ENCODE assay signal across 23 mouse cellular contexts in the genomic region with DNA sequence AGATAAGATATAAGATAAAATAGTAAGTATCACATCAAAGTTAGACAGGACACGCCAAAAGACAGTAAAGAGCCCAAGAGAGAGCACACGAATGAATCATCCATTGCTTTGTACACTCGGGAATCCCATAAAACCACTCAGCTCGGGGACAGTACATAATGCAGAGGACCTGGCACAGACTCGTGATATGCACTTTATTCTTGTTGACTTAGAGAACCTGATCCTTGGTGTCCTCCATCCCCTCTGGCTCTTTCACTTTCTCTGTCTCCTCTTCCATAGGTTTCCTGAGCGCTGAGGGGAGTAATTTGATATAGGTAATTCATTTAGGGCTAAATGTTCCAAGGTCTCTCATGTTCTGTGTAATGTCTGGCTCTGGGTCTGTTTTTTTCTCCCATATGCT.
DNase-seq lines count a peak whose midpoint lies in the region; ATAC-seq and TF ChIP-seq lines count a peak whose summit lies in the region.
"Had no signal": no experiment of that assay in that cellular context is flagged by ENCODE, and none has a peak within 500 bp of the region (broad histone marks: within the 10 kb centered on the region; RNA-seq: fewer than 3 reads in every experiment).

No protein-coding gene starts in this region.

- no peak overlapping the region for H3ac ChIP-seq in C2C12 (ENCODE audit: control insufficient read depth, insufficient read length, low read depth)

- H3K27me3 ChIP-seq in kidney, embryonic 15.5 days: no peaks in the 10 kb centered on the region
- no peaks in the 10 kb centered on the region for H3K27me3 ChIP-seq in C2C12 (ENCODE audit: control insufficient read depth, insufficient read depth, insufficient read length)
- H3K27me3 ChIP-seq in embryonic facial prominence, embryonic 14.5 days (replicated peaks; ENCODE audit: control insufficient read depth, insufficient read depth, low read length): no peaks in the 10 kb centered on the region
- no peaks in the 10 kb centered on the region for H3K27me3 ChIP-seq in forebrain, embryonic 15.5 days
- H3K27me3 ChIP-seq: embryonic facial prominence, embryonic 13.5 days; heart, embryonic 15.5 days; hindbrain, embryonic 13.5 days had no signal

- H3K27ac ChIP-seq in kidney, embryonic 15.5 days: no peak overlapping the region
- no peak overlapping the region for H3K27ac ChIP-seq in embryonic facial prominence, embryonic 14.5 days (replicated peaks; ENCODE audit: low read depth, low read length)
- H3K27ac ChIP-seq in forebrain, embryonic 15.5 days (replicated peaks): no peak overlapping the region
- H3K27ac ChIP-seq: embryonic facial prominence, embryonic 13.5 days; forebrain, embryonic 10.5 days; heart, embryonic 15.5 days; hindbrain, embryonic 13.5 days; hindbrain, postnatal 0 days had no signal

- no peak overlapping the region for H3K4me2 ChIP-seq in kidney, embryonic 15.5 days
- H3K4me2 ChIP-seq in embryonic facial prominence, embryonic 14.5 days (ENCODE audit: low read depth, low read length): no peak overlapping the region
- H3K4me2 ChIP-seq in forebrain, embryonic 15.5 days (replicated peaks): no peak overlapping the region
- H3K4me2 ChIP-seq: embryonic facial prominence, embryonic 13.5 days; heart, embryonic 11.5 days; heart, embryonic 15.5 days; hindbrain, embryonic 13.5 days had no signal

- no peaks in the 10 kb centered on the region for H3K36me3 ChIP-seq in kidney, embryonic 15.5 days
- no peaks in the 10 kb centered on the region for H3K36me3 ChIP-seq in C2C12 (ENCODE audit: control insufficient read depth, insufficient read depth)
- no peaks in the 10 kb centered on the region for H3K36me3 ChIP-seq in embryonic facial prominence, embryonic 14.5 days (ENCODE audit: control insufficient read depth, insufficient read depth, low read length)
- no peaks in the 10 kb centered on the region for H3K36me3 ChIP-seq in forebrain, embryonic 15.5 days
- H3K36me3 ChIP-seq: embryonic facial prominence, embryonic 13.5 days; forebrain, embryonic 10.5 days; heart, embryonic 15.5 days; hindbrain, embryonic 13.5 days had no signal

- TF ChIP-seq CTCF in C2C12 (IDR thresholded peaks at IDR 0.05; ENCODE audit: control insufficient read depth, insufficient read depth, insufficient read length): no peak

- H3K79me2 ChIP-seq in C2C12 (ENCODE audit: control insufficient read depth, insufficient read depth): peaks cover 15% of the 10 kb centered on the region

- no peaks in the 10 kb centered on the region for H3K4me1 ChIP-seq in kidney, embryonic 15.5 days
- H3K4me1 ChIP-seq in embryonic facial prominence, embryonic 14.5 days (ENCODE audit: control insufficient read depth, insufficient read depth, low read length): peaks cover 2% of the 10 kb centered on the region
- no peaks in the 10 kb centered on the region for H3K4me1 ChIP-seq in forebrain, embryonic 15.5 days
- H3K4me1 ChIP-seq: forebrain, embryonic 10.5 days; heart, embryonic 15.5 days; hindbrain, embryonic 13.5 days had no signal

- no peak overlapping the region for H3K4me3 ChIP-seq in kidney, embryonic 15.5 days (replicated peaks)
- no peak overlapping the region for H3K4me3 ChIP-seq in C2C12 (ENCODE audit: insufficient read depth, poor library complexity, severe bottlenecking)
- H3K4me3 ChIP-seq in embryonic facial prominence, embryonic 14.5 days (ENCODE audit: low read depth, low read length): no peak overlapping the region
- no peak overlapping the region for H3K4me3 ChIP-seq in forebrain, embryonic 15.5 days
- H3K4me3 ChIP-seq: embryonic facial prominence, embryonic 13.5 days; erythroblast, embryonic 14.5 days; forebrain, embryonic 10.5 days; heart, embryonic 15.5 days; hindbrain, embryonic 13.5 days had no signal

- no peak for DNase-seq in kidney, postnatal 4 days
- no peak for DNase-seq in embryonic facial prominence, embryonic 14.5 days (ENCODE audit: low spot score)
- DNase-seq: adrenal gland, postnatal 10 days; B cell, adult 2 months; cerebellum, adult 11 months; cerebellum, adult 8-10 months; cerebellum, postnatal 14 days; embryo, embryonic 11 days; gastrocnemius, postnatal 36 days; heart, adult 18-20 months; heart, postnatal 14 days had no signal

- 33% methylated on average over 6 of the region's 6 CpGs for WGBS in kidney, embryonic 15.5 days
- 39% methylated on average over 6 of the region's 6 CpGs for WGBS in embryonic facial prominence, embryonic 14.5 days
- 80% methylated on average over 6 of the region's 6 CpGs for WGBS in forebrain, embryonic 15.5 days

- ATAC-seq in kidney, embryonic 15.5 days (replicated peaks; ENCODE audit: low FRiP score): peak; percentile 60; the same call in 1 of the 2 replicates
- ATAC-seq in embryonic facial prominence, embryonic 14.5 days (ENCODE audit: low read depth): peak; percentile 22; the same call in 1 of the 2 replicates
- no peak for ATAC-seq in megakaryocyte, adult 5-6 weeks (ENCODE audit: poor library complexity, severe bottlenecking)
- ATAC-seq in forebrain, embryonic 15.5 days (replicated peaks): no peak
- ATAC-seq: forebrain, embryonic 14.5 days; hindbrain, postnatal 0 days had no signal

- H3K79me3 ChIP-seq in C2C12 (ENCODE audit: low read depth): no peaks in the 10 kb centered on the region

- H3K9me3 ChIP-seq in kidney, embryonic 15.5 days (replicated peaks): no peaks in the 10 kb centered on the region
- no peaks in the 10 kb centered on the region for H3K9me3 ChIP-seq in embryonic facial prominence, embryonic 14.5 days (ENCODE audit: control insufficient read depth, low read length)
- no peaks in the 10 kb centered on the region for H3K9me3 ChIP-seq in forebrain, embryonic 15.5 days
- H3K9me3 ChIP-seq: embryonic facial prominence, embryonic 13.5 days; forebrain, embryonic 10.5 days; heart, embryonic 15.5 days; hindbrain, embryonic 13.5 days had no signal

- no peak overlapping the region for H3K9ac ChIP-seq in kidney, embryonic 15.5 days
- H3K9ac ChIP-seq in embryonic facial prominence, embryonic 14.5 days (ENCODE audit: low read depth, low read length): no peak overlapping the region
- H3K9ac ChIP-seq in forebrain, embryonic 15.5 days (replicated peaks): no peak overlapping the region
- H3K9ac ChIP-seq: embryonic facial prominence, embryonic 13.5 days; heart, embryonic 15.5 days; hindbrain, embryonic 13.5 days had no signal

TF ChIP-seq in C2C12, 6 proteins besides CTCF, POLR2A, EP300 and RAD21:
- TF ChIP-seq MAX (IDR thresholded peaks at IDR 0.05) (peak; percentile 34), MYOG (IDR thresholded peaks at IDR 0.05; ENCODE audit: control insufficient read depth, extremely low read depth, insufficient read length) (no peak)

Comparison
In these comparisons a context has a peak if more than half of its experiments do, and no peak if none do; other contexts are left out.
1. ATAC-seq: peak in kidney, embryonic 15.5 days (single experiment) and embryonic facial prominence, embryonic 14.5 days (single experiment); none in megakaryocyte, adult 5-6 weeks (single experiment) and forebrain, embryonic 15.5 days (single experiment).